Mouse (Mus musculus): ENCODE measurements around the gene Bicral.
A peak's percentile ranks its signal among the peaks of the same experiment; 100 is the strongest.

Gene Bicral

GRCm38 (mm10) chr17:46751794-46752556 is 106.3 kb downstream of the Bicral start, which contains the start of gene Cnpy3:
Gene Cnpy3, minus strand, starts transcription at chr17:46752214.
- DNase-seq (ENCODE audit: low read depth, low spot score) = peak; percentile 96

- no peak for DNase-seq (ENCODE audit: low read depth, low spot score)
Observed at GRCm38 (mm10) chr17:46751056-46751793, 107.1 kb downstream of the Bicral start.

- no peak for DNase-seq (ENCODE audit: low read depth, low spot score)
Observed at GRCm38 (mm10) chr17:46750580-46750979, 107.7 kb downstream of the Bicral start.

GRCm38 (mm10) chr17:46749282-46749681 is 109.0 kb downstream of the Bicral start:
- DNase-seq (ENCODE audit: low read depth, low spot score) = no peak
